Mouse (Mus musculus) Patski (cell line): ENCODE results near the gene Mob1b. TPM values are rescaled to one million over a fixed set of nuclear protein-coding genes. Genes with fewer than 3 reads are reported as not detected.

ENCODE experiments used
- ATAC-seq: fragments of 100-300 bp; one replicate; pipeline ENCODE4 v1.8.0; 2021
- CTCF ChIA-PET: fragments of 350-600 bp; sonication (Branson Sonifier 250); formaldehyde crosslinking; loops from one replicate; lab custom pipeline; 2022; ENCODE audit warnings: inconsistent platforms; lab: Charles Lee
- POLR2A ChIA-PET: fragments of 350-600 bp; sonication (Branson Sonifier 250); formaldehyde crosslinking; loops from one replicate; lab custom pipeline; 2022; ENCODE audit warnings: antibody characterized with exemption, inconsistent platforms; lab: Charles Lee
- DNase-seq: peaks from one replicate; pipeline ENCODE4 v3.0.0-alpha.2; 2011; ENCODE audit warnings: low read depth, low spot score
- H3K27me3 ChIP-seq: fragments of 371-371 bp; one replicate; pipeline ENCODE4 v1.5.1; 2021
- CTCF ChIP-seq: fragments of 100-300 bp; IDR thresholded peaks from one replicate; pipeline ENCODE4 v1.5.1; 2021
- in situ Hi-C: fragments of 300-500 bp; cut with MboI; formaldehyde crosslinking; loops from 3 replicates; pipeline ENCODE4 v1.11.1; 2018; ENCODE audit warnings: low pct_unique_long_range_greater_than_20kb, mixed read lengths
- polyA plus RNA-seq: library from polyadenylated mRNA; unstranded; gene quantifications from one replicate; pipeline ENCODE4 v1.2.3, GENCODE M21; 2021

The Mob1b gene
- polyA plus RNA-seq, 1 experiment from 2014 or later, result 23.9 TPM

- in situ Hi-C loops, result loop anchor here (10.0 kb wide), 1 partner anchor 685 kb away; no protein-coding TSS in a partner anchor
- CTCF ChIA-PET, result interaction anchor here (0.7 to 2.5 kb wide), 2 partner anchors 10 to 181 kb away, joined by 3 to 11 read pairs; no protein-coding TSS in a partner anchor
- POLR2A ChIA-PET, result no interaction called here
- H3K27me3 ChIP-seq, result peaks cover 9% of the 10 kb centered on the region
- ATAC-seq (no peak), DNase-seq (no peak)
- no peak for TF ChIP-seq CTCF
These were observed 21.3 kb upstream of the Mob1b start for GRCm38 (mm10) chr5:88699251-88699913.

DNA sequence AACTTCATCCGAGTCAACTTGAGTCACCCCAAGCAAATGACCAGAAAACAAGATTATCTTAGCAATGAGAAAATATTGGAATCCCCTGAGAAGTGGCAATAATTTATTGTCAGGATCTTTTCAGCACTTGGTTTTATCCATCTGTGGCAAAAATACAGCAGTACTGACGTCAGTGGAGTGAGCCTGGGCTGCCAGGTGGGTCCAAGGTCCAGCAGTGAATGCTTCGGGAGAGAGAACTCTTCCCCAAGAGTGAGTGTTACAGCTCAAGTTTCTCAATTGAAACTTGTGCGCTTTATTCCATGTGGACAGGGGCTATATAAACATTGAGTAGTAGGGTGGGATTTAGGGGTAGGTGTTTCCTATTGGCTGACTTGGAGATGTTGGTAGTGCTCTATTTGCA is 18.6 kb upstream of the Mob1b start:
- ATAC-seq (no peak), DNase-seq (no peak)
- TF ChIP-seq CTCF, result no peak
- in situ Hi-C loops, result no loop called here
- H3K27me3 ChIP-seq, result peaks cover 9% of the 10 kb centered on the region
- ChIA-PET CTCF (interaction anchor here (1.4 kb wide), 2 partner anchors 9 to 88 kb away, joined by 5 to 7 read pairs; no protein-coding TSS in a partner anchor), POLR2A (interaction anchor here (1.2 kb wide), 1 partner anchor 18 kb away, joined by 5 read pairs; no protein-coding TSS in a partner anchor)

GRCm38 (mm10) chr5:88703551-88703950 is 17.1 kb upstream of the Mob1b start:
- no peak for TF ChIP-seq CTCF
- peaks cover 9% of the 10 kb centered on the region for H3K27me3 ChIP-seq
- DNase-seq, result no peak
- ChIA-PET CTCF (interaction anchor here (1.4 to 2.8 kb wide), 3 partner anchors 10 to 87 kb away, joined by 5 to 11 read pairs (median 7); no protein-coding TSS in a partner anchor), POLR2A (interaction anchor here (0.5 kb wide), 1 partner anchor 94 kb away, joined by 3 read pairs; no protein-coding TSS in a partner anchor)
- in situ Hi-C loops, result no loop called here
- ATAC-seq, result no peak

- DNase-seq (no peak), ATAC-seq (peak; percentile 47)
- no peak for TF ChIP-seq CTCF
- no peaks in the 10 kb centered on the region for H3K27me3 ChIP-seq
- in situ Hi-C loops, result no loop called here
- ChIA-PET POLR2A (no interaction called here), CTCF (no interaction called here)
These were observed 9.5 kb upstream of the Mob1b start for GRCm38 (mm10) chr5:88711128-88711527.

- ATAC-seq (no peak), DNase-seq (no peak)
- CTCF ChIA-PET, result no interaction called here
- in situ Hi-C loops, result no loop called here
- H3K27me3 ChIP-seq, result no peaks in the 10 kb centered on the region
- POLR2A ChIA-PET, result interaction anchor here (0.5 kb wide), 1 partner anchor 874 kb away, joined by 6 read pairs; no protein-coding TSS in a partner anchor
- TF ChIP-seq CTCF, result no peak
These were observed 8.9 kb upstream of the Mob1b start for GRCm38 (mm10) chr5:88711618-88712224.

- DNase-seq, result no peak
- ChIA-PET POLR2A (interaction anchor here (0.5 to 0.7 kb wide), 2 partner anchors 25 to 874 kb away, joined by 6 read pairs; no protein-coding TSS in a partner anchor), CTCF (no interaction called here)
- H3K27me3 ChIP-seq, result no peaks in the 10 kb centered on the region
- TF ChIP-seq CTCF, result no peak
- in situ Hi-C loops, result no loop called here
- no peak for ATAC-seq
These were observed 8.3 kb upstream of the Mob1b start for GRCm38 (mm10) chr5:88712328-88712727.

- ATAC-seq (no peak), DNase-seq (no peak)
- in situ Hi-C loops, result no loop called here
- CTCF ChIA-PET, result interaction anchor here (4.4 kb wide), 1 partner anchor 12 kb away, joined by 14 read pairs; no protein-coding TSS in a partner anchor
- POLR2A ChIA-PET, result no interaction called here
- no peak for TF ChIP-seq CTCF
- no peaks in the 10 kb centered on the region for H3K27me3 ChIP-seq
These were observed 3.7 kb upstream of the Mob1b start for GRCm38 (mm10) chr5:88716983-88717382.

DNA sequence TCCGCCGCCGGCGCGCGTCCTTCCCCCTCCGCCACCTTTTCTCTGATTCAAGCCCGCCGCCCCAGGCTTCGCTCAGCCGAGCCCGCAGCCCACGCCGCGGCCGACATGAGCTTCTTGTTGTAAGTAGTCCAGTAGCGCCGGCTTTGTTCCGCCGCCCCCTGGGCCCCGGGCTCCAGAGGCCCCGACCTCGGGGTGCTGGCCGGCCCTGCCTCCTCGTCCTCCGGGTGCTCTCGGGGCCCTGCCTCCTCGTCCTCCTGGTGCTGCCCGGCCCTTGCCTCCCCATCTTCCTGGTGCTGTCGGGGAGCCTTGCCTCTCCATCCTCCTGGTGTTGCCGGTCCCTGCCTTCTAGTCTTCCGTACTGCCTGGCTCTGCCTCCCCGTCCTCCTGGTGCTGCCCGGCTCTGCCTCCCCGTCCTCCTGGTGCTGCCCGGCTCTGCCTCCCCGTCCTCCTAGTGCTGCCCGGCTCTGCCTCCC is 384 bp downstream of the Mob1b start:
- in situ Hi-C loops, result no loop called here
- no peaks in the 10 kb centered on the region for H3K27me3 ChIP-seq
- POLR2A ChIA-PET, result interaction anchor here (1.3 to 1.7 kb wide), 2 partner anchors 36 to 47 kb away, joined by 4 to 6 read pairs; no protein-coding TSS in a partner anchor
- DNase-seq (no peak), ATAC-seq (peak; percentile 27)
- TF ChIP-seq CTCF, result no peak
- CTCF ChIA-PET, result interaction anchor here (1.2 kb wide), 1 partner anchor 76 kb away, joined by 3 read pairs; no protein-coding TSS in a partner anchor

- ATAC-seq (peak; percentile 31), DNase-seq (no peak)
- no peak for TF ChIP-seq CTCF
- in situ Hi-C loops, result no loop called here
- no peaks in the 10 kb centered on the region for H3K27me3 ChIP-seq
- ChIA-PET POLR2A (interaction anchor here (1.7 kb wide), 1 partner anchor 47 kb away, joined by 6 read pairs; no protein-coding TSS in a partner anchor), CTCF (no interaction called here)
These were observed 1.0 kb downstream of the Mob1b start for GRCm38 (mm10) chr5:88721565-88722212.

- ChIA-PET POLR2A (no interaction called here), CTCF (interaction anchor here (1.5 to 2.4 kb wide), 2 partner anchors 18 to 69 kb away, joined by 4 read pairs; no protein-coding TSS in a partner anchor)
- DNase-seq (no peak), ATAC-seq (no peak)
- no peak for TF ChIP-seq CTCF
- no peaks in the 10 kb centered on the region for H3K27me3 ChIP-seq
- in situ Hi-C loops, result no loop called here
These were observed 1.6 kb downstream of the Mob1b start for GRCm38 (mm10) chr5:88722213-88722600.
